9 mouse cellular contexts compared by ENCODE assay signal in the genomic region with DNA sequence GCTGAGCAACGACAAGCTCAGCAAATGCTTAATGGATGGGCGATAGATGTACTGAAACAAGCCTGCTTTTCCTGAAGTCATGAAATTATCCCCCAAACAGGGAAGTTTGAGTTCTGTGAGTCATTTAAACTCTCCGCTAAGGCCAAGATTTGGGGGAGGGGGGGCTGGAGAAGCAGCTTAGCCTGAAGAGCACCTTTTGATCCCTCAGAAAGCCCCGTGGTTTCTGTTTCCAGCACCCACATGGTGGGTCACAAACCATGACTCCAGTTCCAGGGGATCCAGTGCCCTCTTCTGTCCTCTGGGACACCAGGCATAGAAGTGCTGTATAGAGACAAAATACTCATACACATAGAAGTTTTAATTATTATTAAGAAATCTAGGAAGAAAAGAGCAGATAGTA. TPM values are rescaled to one million over a fixed set of nuclear protein-coding genes. Genes with fewer than 3 reads are reported as not detected.
DNase-seq lines count a peak whose midpoint lies in the region; ATAC-seq and TF ChIP-seq lines count a peak whose summit lies in the region.
"Had no signal": no experiment of that assay in that cellular context is flagged by ENCODE, and none has a peak within 500 bp of the region (broad histone marks: within the 10 kb centered on the region; RNA-seq: fewer than 3 reads in every experiment).

No protein-coding gene starts in this region.

- peak overlapping the region; percentile 50 for H3K4me2 ChIP-seq in kidney, postnatal 0 days (ENCODE audit: low read length)
- peak overlapping the region; percentile 60; the same call in 1 of the 2 replicates for H3K4me2 ChIP-seq in liver, postnatal 0 days (ENCODE audit: low read depth, low read length)
- no peak overlapping the region; the same call in 1 of the 2 replicates for H3K4me2 ChIP-seq in forebrain, embryonic 16.5 days (ENCODE audit: low read length)
- no peak overlapping the region for H3K4me2 ChIP-seq in forebrain, embryonic 12.5 days

- no peaks in the 10 kb centered on the region for H3K4me1 ChIP-seq in kidney, postnatal 0 days (replicated peaks; ENCODE audit: insufficient read depth, low read length)
- no peaks in the 10 kb centered on the region for H3K4me1 ChIP-seq in liver, postnatal 0 days (ENCODE audit: insufficient read depth)
- peaks cover 7% of the 10 kb centered on the region; the same call in 1 of the 2 replicates for H3K4me1 ChIP-seq in forebrain, embryonic 16.5 days (replicated peaks; ENCODE audit: control insufficient read depth, insufficient read depth, low read length)
- H3K4me1 ChIP-seq in forebrain, embryonic 12.5 days = no peaks in the 10 kb centered on the region

- no peaks in the 10 kb centered on the region for H3K9me3 ChIP-seq in kidney, postnatal 0 days (replicated peaks; ENCODE audit: low read length)
- H3K9me3 ChIP-seq in liver, postnatal 0 days (ENCODE audit: low read length) = no peaks in the 10 kb centered on the region
- no peaks in the 10 kb centered on the region for H3K9me3 ChIP-seq in forebrain, embryonic 16.5 days (ENCODE audit: control insufficient read depth, low read length)
- H3K9me3 ChIP-seq in forebrain, embryonic 12.5 days = no peaks in the 10 kb centered on the region

- no peaks in the 10 kb centered on the region for H3K36me3 ChIP-seq in kidney, postnatal 0 days (ENCODE audit: insufficient read depth, low read length)
- H3K36me3 ChIP-seq in liver, postnatal 0 days (replicated peaks; ENCODE audit: insufficient read depth, low read length) = no peaks in the 10 kb centered on the region
- H3K36me3 ChIP-seq in forebrain, embryonic 16.5 days (ENCODE audit: control insufficient read depth, insufficient read depth) = no peaks in the 10 kb centered on the region
- no peaks in the 10 kb centered on the region for H3K36me3 ChIP-seq in forebrain, embryonic 12.5 days (replicated peaks)

- no peak for DNase-seq in kidney, postnatal 0 days (ENCODE audit: low spot score)
- DNase-seq in kidney, adult 8-10 months = no peak
- DNase-seq in adipocyte (ENCODE audit: low spot score) = peak; percentile 66
- no peak for DNase-seq in liver, postnatal 0 days
- DNase-seq in thymus, postnatal 0 days (ENCODE audit: low spot score) = no peak

- H3K9ac ChIP-seq in kidney, postnatal 0 days (ENCODE audit: low read depth, low read length) = no peak overlapping the region
- H3K9ac ChIP-seq in liver, postnatal 0 days (replicated peaks) = no peak overlapping the region
- H3K9ac ChIP-seq in forebrain, embryonic 16.5 days (replicated peaks; ENCODE audit: low read depth, low read length) = no peak overlapping the region
- H3K9ac ChIP-seq in forebrain, embryonic 12.5 days = no peak overlapping the region

- H3K27me3 ChIP-seq in kidney, postnatal 0 days (ENCODE audit: insufficient read depth, low read length) = no peaks in the 10 kb centered on the region
- no peaks in the 10 kb centered on the region for H3K27me3 ChIP-seq in liver, postnatal 0 days (ENCODE audit: insufficient read depth, low read length)
- H3K27me3 ChIP-seq in forebrain, embryonic 16.5 days (replicated peaks; ENCODE audit: control insufficient read depth, insufficient read depth, low read length) = no peaks in the 10 kb centered on the region
- H3K27me3 ChIP-seq in forebrain, embryonic 12.5 days = no peaks in the 10 kb centered on the region

- WGBS in kidney, postnatal 0 days = 63% methylated on average over 4 of the region's 4 CpGs
- 69% methylated on average over 4 of the region's 4 CpGs for WGBS in liver, postnatal 0 days (ENCODE audit: insufficient replicate concordance)
- 84% methylated on average over 4 of the region's 4 CpGs for WGBS in forebrain, embryonic 16.5 days
- WGBS in forebrain, embryonic 12.5 days = 84% methylated on average over 4 of the region's 4 CpGs

- H3K4me3 ChIP-seq in kidney, postnatal 0 days (replicated peaks; ENCODE audit: low read depth, low read length) = no peak overlapping the region
- H3K4me3 ChIP-seq in liver, postnatal 0 days (ENCODE audit: low read depth, low read length) = no peak overlapping the region
- no peak overlapping the region for H3K4me3 ChIP-seq in forebrain, embryonic 16.5 days (replicated peaks; ENCODE audit: low read length)
- no peak overlapping the region for H3K4me3 ChIP-seq in forebrain, embryonic 12.5 days (replicated peaks)
- H3K4me3 ChIP-seq: erythroblast, embryonic 14.5 days had no signal

- no peak; the same call in 1 of the 2 replicates for ATAC-seq in kidney, postnatal 0 days (replicated peaks; ENCODE audit: low FRiP score, low read depth)
- peak; percentile 43 for ATAC-seq in granulocyte monocyte progenitor cell, adult 5-6 weeks (replicated peaks; ENCODE audit: poor library complexity, severe bottlenecking)
- ATAC-seq in liver, postnatal 0 days = no peak
- ATAC-seq in forebrain, embryonic 16.5 days = no peak
- no peak for ATAC-seq in forebrain, embryonic 12.5 days (ENCODE audit: low FRiP score)

- TF ChIP-seq CTCF in kidney, postnatal 0 days (IDR thresholded peaks at IDR 0.05; ENCODE audit: low read depth) = no peak; the same call in 1 of the 2 replicates
- TF ChIP-seq CTCF in liver, postnatal 0 days (IDR thresholded peaks at IDR 0.05; ENCODE audit: low read depth) = no peak

- TF ChIP-seq EP300 in liver, postnatal 0 days (IDR thresholded peaks at IDR 0.05; ENCODE audit: low read depth) = no peak

- H3K27ac ChIP-seq in kidney, postnatal 0 days = peak overlapping the region; percentile 51
- peak overlapping the region; percentile 72 for H3K27ac ChIP-seq in liver, postnatal 0 days (ENCODE audit: low read depth)
- H3K27ac ChIP-seq in forebrain, embryonic 16.5 days (ENCODE audit: low read length) = no peak overlapping the region
- no peak overlapping the region for H3K27ac ChIP-seq in forebrain, embryonic 12.5 days

RNA-seq across cellular contexts. Expression of a gene that starts 27.5 kb away (rescaled TPM):
- polyA plus RNA-seq in kidney, postnatal 0 days (2015; fragmentation: Nextera tagmentation; extraction: Ambion mirVana) = 2.3 and 2.9 TPM in 2 replicates
- 2.6 and 4.3 TPM in 2 replicates for total RNA-seq in granulocyte monocyte progenitor cell, adult 5-6 weeks (2014; fragmentation: Nextera tagmentation)
- total RNA-seq in granulocyte monocyte progenitor cell, adult 5-6 weeks (2017) = 1.2 and 1.5 TPM in 2 replicates
- 0.89 and 1.2 TPM in 2 replicates for polyA plus RNA-seq in liver, postnatal 0 days (2015; fragmentation: Nextera tagmentation; extraction: Ambion mirVana)
- 0.36 TPM in 2 replicates for polyA plus RNA-seq in thymus, postnatal 0 days (2015; fragmentation: Nextera tagmentation; extraction: Ambion mirVana)
- polyA plus RNA-seq in forebrain, embryonic 16.5 days (2015; fragmentation: Nextera tagmentation; extraction: Ambion mirVana) = 1.1 TPM in 2 replicates
- polyA plus RNA-seq in forebrain, embryonic 12.5 days (2016; fragmentation: Nextera tagmentation; extraction: Ambion mirVana) = 1.2 TPM in 2 replicates
- polyA plus RNA-seq: erythroblast, embryonic 14.5 days had no signal

RNA-seq across cellular contexts. Expression of a gene that starts 34.2 kb away (rescaled TPM):
- 23.3 and 24.6 TPM in 2 replicates for polyA plus RNA-seq in kidney, postnatal 0 days (2015; fragmentation: Nextera tagmentation; extraction: Ambion mirVana)
- total RNA-seq in granulocyte monocyte progenitor cell, adult 5-6 weeks (2014; fragmentation: Nextera tagmentation) = 2.1 and 2.6 TPM in 2 replicates
- 1.8 and 2.5 TPM in 2 replicates for total RNA-seq in granulocyte monocyte progenitor cell, adult 5-6 weeks (2017)
- 35.5 and 41.5 TPM in 2 replicates for polyA plus RNA-seq in liver, postnatal 0 days (2015; fragmentation: Nextera tagmentation; extraction: Ambion mirVana)
- 3.4 and 4.9 TPM in 2 replicates for polyA plus RNA-seq in thymus, postnatal 0 days (2015; fragmentation: Nextera tagmentation; extraction: Ambion mirVana)
- 12.2 and 14.2 TPM in 2 replicates for polyA plus RNA-seq in forebrain, embryonic 16.5 days (2015; fragmentation: Nextera tagmentation; extraction: Ambion mirVana)
- 15.0 and 17.8 TPM in 2 replicates for polyA plus RNA-seq in forebrain, embryonic 12.5 days (2016; fragmentation: Nextera tagmentation; extraction: Ambion mirVana)

Comparison
In these comparisons a context has a peak if more than half of its experiments do, and no peak if none do; other contexts are left out.
1. H3K27ac ChIP-seq: peak in kidney, postnatal 0 days (single experiment) and liver, postnatal 0 days (single experiment); none in forebrain, embryonic 16.5 days (single experiment) and forebrain, embryonic 12.5 days (single experiment).
2. H3K4me2 ChIP-seq: peak in kidney, postnatal 0 days (single experiment) and liver, postnatal 0 days (single experiment); none in forebrain, embryonic 16.5 days (single experiment) and forebrain, embryonic 12.5 days (single experiment).